Mouse (Mus musculus): ENCODE results near the gene Fam205c. TPM values are rescaled to one million over a fixed set of nuclear protein-coding genes. Genes with fewer than 3 reads are reported as not detected.

Fam205c gene
- polyA plus RNA-seq, 2 experiments, result not detected

DNA sequence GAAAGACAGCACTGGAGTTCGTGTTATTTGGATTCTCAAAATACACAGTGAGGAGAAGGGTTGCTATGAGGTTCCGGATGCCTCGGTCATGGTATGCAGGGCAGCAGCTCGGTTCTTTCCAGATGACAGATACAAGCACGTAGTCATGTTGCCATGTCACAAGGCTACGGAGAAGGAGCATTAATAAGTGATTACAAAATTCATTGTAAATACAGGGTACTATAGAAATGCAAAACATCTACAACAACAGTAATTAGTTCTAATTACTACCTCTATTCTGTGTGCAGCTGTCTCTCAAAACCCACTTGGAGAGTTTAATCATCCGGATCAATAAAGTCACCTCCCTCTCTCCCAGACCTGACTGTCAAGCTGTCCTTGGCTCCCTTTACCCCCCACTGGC lies 21.1 kb upstream of the Fam205c start:
- DNase-seq (ENCODE audit: low spot score) (no peak), ATAC-seq (ENCODE audit: low FRiP score, low read depth) (no peak)
- no peaks in the 10 kb centered on the region for H3K9me3 ChIP-seq (ENCODE audit: control insufficient read depth, low read length)
- 76% methylated on average over 7 of the region's 7 CpGs for WGBS
- no peaks in the 10 kb centered on the region for H3K36me3 ChIP-seq (ENCODE audit: control insufficient read depth, insufficient read depth, low read length)
- H3K27ac ChIP-seq (replicated peaks; ENCODE audit: low read depth, low read length), result no peak overlapping the region
- H3K4me3 ChIP-seq (replicated peaks; ENCODE audit: low read length), result no peak overlapping the region
- no peak for TF ChIP-seq POLR2A (IDR thresholded peaks at IDR 0.05; ENCODE audit: borderline replicate concordance, extremely low read depth, insufficient read depth, insufficient read length)
- no peak overlapping the region for H3K9ac ChIP-seq (ENCODE audit: low read depth, low read length, severe bottlenecking)
- no peak overlapping the region for H3K4me2 ChIP-seq (replicated peaks; ENCODE audit: low read depth, low read length, severe bottlenecking)
- H3K27me3 ChIP-seq (ENCODE audit: control insufficient read depth, insufficient read depth, low read length), result no peaks in the 10 kb centered on the region
- H3K4me1 ChIP-seq (ENCODE audit: control insufficient read depth, insufficient read depth, low read length), result no peaks in the 10 kb centered on the region

DNA sequence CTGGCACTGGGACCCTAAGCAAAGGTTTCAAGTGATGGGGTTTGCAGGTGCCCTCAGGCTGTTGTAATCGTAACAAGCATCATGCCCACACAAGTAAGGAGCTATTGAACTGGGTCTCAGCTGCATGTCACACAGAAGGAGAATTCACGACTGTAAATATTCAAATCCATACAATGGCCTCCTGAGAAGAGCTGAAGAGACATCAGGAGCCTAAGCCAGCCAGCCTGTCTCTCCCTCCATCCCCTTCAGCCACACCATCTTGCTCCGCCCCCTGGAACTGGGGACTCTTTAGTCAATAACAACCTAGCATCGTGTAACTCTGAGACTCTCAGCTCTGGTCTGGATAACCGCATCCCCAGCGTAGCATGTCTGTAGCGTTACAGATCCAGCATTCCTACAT lies 17.1 kb upstream of the Fam205c start:
- H3K4me2 ChIP-seq (replicated peaks; ENCODE audit: low read depth, low read length, severe bottlenecking), result no peak overlapping the region
- WGBS, result 59% methylated on average over 7 of the region's 7 CpGs
- ATAC-seq (ENCODE audit: low FRiP score, low read depth) (no peak), DNase-seq (ENCODE audit: low spot score) (no peak)
- H3K9ac ChIP-seq (ENCODE audit: low read depth, low read length, severe bottlenecking), result no peak overlapping the region
- H3K36me3 ChIP-seq (ENCODE audit: control insufficient read depth, insufficient read depth, low read length), result no peaks in the 10 kb centered on the region
- H3K9me3 ChIP-seq (ENCODE audit: control insufficient read depth, low read length), result no peaks in the 10 kb centered on the region
- no peaks in the 10 kb centered on the region for H3K4me1 ChIP-seq (ENCODE audit: control insufficient read depth, insufficient read depth, low read length)
- H3K27ac ChIP-seq (replicated peaks; ENCODE audit: low read depth, low read length), result no peak overlapping the region
- H3K4me3 ChIP-seq (replicated peaks; ENCODE audit: low read length), result no peak overlapping the region
- no peak for TF ChIP-seq POLR2A (IDR thresholded peaks at IDR 0.05; ENCODE audit: borderline replicate concordance, extremely low read depth, insufficient read depth, insufficient read length)
- no peaks in the 10 kb centered on the region for H3K27me3 ChIP-seq (ENCODE audit: control insufficient read depth, insufficient read depth, low read length)

DNA sequence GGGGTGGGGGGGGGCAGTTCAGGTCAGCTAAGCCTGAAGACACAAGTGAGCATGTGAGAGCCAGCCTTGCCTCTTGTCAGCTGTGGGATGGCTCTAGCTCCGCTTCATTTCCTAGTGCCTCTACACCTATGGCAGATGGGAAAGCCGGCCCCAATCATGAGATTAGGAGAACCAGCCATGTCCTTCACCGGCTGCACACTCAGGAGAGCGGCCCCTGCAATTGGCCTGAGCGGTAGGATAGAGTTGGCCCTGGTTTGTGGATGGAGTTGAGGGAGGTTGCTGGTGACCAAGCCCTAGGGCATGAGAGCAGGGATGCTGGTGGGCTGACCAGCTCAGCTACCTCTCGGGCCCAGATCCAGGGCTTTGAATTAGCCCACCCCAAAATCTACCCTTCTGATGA lies 14.8 kb upstream of the Fam205c start:
- 93% methylated on average over 6 of the region's 6 CpGs for WGBS
- H3K36me3 ChIP-seq (ENCODE audit: control insufficient read depth, insufficient read depth, low read length), result no peaks in the 10 kb centered on the region
- H3K4me2 ChIP-seq (replicated peaks; ENCODE audit: low read depth, low read length, severe bottlenecking), result no peak overlapping the region
- no peak for TF ChIP-seq POLR2A (IDR thresholded peaks at IDR 0.05; ENCODE audit: borderline replicate concordance, extremely low read depth, insufficient read depth, insufficient read length)
- H3K9me3 ChIP-seq (ENCODE audit: control insufficient read depth, low read length), result no peaks in the 10 kb centered on the region
- ATAC-seq (ENCODE audit: low FRiP score, low read depth) (no peak), DNase-seq (ENCODE audit: low spot score) (no peak)
- H3K27me3 ChIP-seq (ENCODE audit: control insufficient read depth, insufficient read depth, low read length), result no peaks in the 10 kb centered on the region
- no peak overlapping the region for H3K27ac ChIP-seq (replicated peaks; ENCODE audit: low read depth, low read length)
- no peaks in the 10 kb centered on the region for H3K4me1 ChIP-seq (ENCODE audit: control insufficient read depth, insufficient read depth, low read length)
- no peak overlapping the region for H3K9ac ChIP-seq (ENCODE audit: low read depth, low read length, severe bottlenecking)
- no peak overlapping the region for H3K4me3 ChIP-seq (replicated peaks; ENCODE audit: low read length)

DNA sequence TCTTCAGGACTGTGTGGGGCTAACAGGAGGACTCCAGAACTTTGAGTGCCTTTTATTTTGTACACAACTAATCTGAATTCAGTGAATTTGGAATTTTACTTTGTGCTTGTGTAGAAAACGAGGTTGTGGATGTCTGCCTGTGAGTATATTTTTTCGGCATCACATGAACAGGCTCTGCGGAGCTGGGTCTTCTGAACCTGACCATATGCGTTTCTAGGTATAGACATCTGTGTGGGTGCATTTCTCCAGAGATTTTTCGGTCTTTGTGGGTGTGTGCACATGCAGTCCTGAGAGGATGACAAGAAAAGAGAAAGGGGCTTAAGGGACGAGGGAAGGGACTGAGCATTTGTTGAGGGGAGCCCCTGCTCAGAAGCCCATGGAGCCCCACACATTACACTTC lies 12.9 kb upstream of the Fam205c start:
- no peaks in the 10 kb centered on the region for H3K36me3 ChIP-seq (ENCODE audit: control insufficient read depth, insufficient read depth, low read length)
- DNase-seq (ENCODE audit: low spot score), result no peak
- no peak overlapping the region for H3K4me3 ChIP-seq (replicated peaks; ENCODE audit: low read length)
- no peaks in the 10 kb centered on the region for H3K4me1 ChIP-seq (ENCODE audit: control insufficient read depth, insufficient read depth, low read length)
- H3K27ac ChIP-seq (replicated peaks; ENCODE audit: low read depth, low read length), result no peak overlapping the region
- no peak for TF ChIP-seq POLR2A (IDR thresholded peaks at IDR 0.05; ENCODE audit: borderline replicate concordance, extremely low read depth, insufficient read depth, insufficient read length)
- no peaks in the 10 kb centered on the region for H3K9me3 ChIP-seq (ENCODE audit: control insufficient read depth, low read length)
- H3K27me3 ChIP-seq (ENCODE audit: control insufficient read depth, insufficient read depth, low read length), result no peaks in the 10 kb centered on the region
- H3K9ac ChIP-seq (ENCODE audit: low read depth, low read length, severe bottlenecking), result no peak overlapping the region
- ATAC-seq (ENCODE audit: low FRiP score, low read depth), result no peak
- 88% methylated on average over 6 of the region's 6 CpGs for WGBS
- H3K4me2 ChIP-seq (replicated peaks; ENCODE audit: low read depth, low read length, severe bottlenecking), result no peak overlapping the region

DNA sequence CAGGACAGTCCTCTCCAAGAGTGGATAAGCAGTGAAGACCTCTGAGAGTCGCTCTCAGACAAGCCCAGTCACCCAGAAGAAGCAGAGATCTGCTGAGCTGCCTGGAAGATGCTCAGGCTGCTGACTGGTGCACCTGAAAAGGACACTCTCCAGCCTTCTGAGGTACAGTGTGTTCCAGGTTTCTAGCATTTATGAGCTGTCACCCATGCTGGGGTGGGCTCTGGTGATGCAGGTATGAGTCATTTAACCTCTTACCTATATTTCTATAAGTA lies 6.6 kb upstream of the Fam205c start:
- Histone ChIP-seq H3K4me2 (replicated peaks; ENCODE audit: low read depth, low read length, severe bottlenecking) (no peak overlapping the region), H3K9me3 (ENCODE audit: control insufficient read depth, low read length) (no peaks in the 10 kb centered on the region), H3K4me3 (replicated peaks; ENCODE audit: low read length) (no peak overlapping the region), H3K4me1 (ENCODE audit: control insufficient read depth, insufficient read depth, low read length) (no peaks in the 10 kb centered on the region), H3K36me3 (ENCODE audit: control insufficient read depth, insufficient read depth, low read length) (no peaks in the 10 kb centered on the region), H3K9ac (ENCODE audit: low read depth, low read length, severe bottlenecking) (no peak overlapping the region), H3K27ac (replicated peaks; ENCODE audit: low read depth, low read length) (no peak overlapping the region), H3K27me3 (ENCODE audit: control insufficient read depth, insufficient read depth, low read length) (no peaks in the 10 kb centered on the region)
- ATAC-seq (ENCODE audit: low FRiP score, low read depth) (no peak), DNase-seq (ENCODE audit: low spot score) (no peak)
- WGBS, result 47% methylated on average over 1 of the region's 1 CpGs
- TF ChIP-seq POLR2A (IDR thresholded peaks at IDR 0.05; ENCODE audit: borderline replicate concordance, extremely low read depth, insufficient read depth, insufficient read length), result no peak

Measured in limb, embryonic 14.5 days (tissue).